Mouse (Mus musculus) forebrain, postnatal 0 days (tissue): ENCODE results near the gene Slc43a2. TPM values are rescaled to one million over a fixed set of nuclear protein-coding genes. Genes with fewer than 3 reads are reported as not detected.

Experiments
- ATAC-seq: fragments of 200-750 bp; cut with Nextera tagmentation; 2 replicates; pipeline ENCODE4 v1.8.0; 2017; ENCODE audit warnings: mild to moderate bottlenecking, moderate library complexity
- DNase-seq: peaks from one replicate; pipeline ENCODE4 v3.0.0-alpha.2; 2015
- H3K27ac ChIP-seq: fragments of 300-500 bp; sonication (generic); 2 replicates; pipeline ENCODE4 v1.5.1; 2014; ENCODE audit warnings: low read depth, mild to moderate bottlenecking, antibody characterized with exemption, low read length, moderate library complexity, mixed read lengths
- H3K27me3 ChIP-seq: fragments of 300-500 bp; sonication (generic); 2 replicates; pipeline ENCODE4 v1.6.1; 2014; ENCODE audit warnings: mild to moderate bottlenecking, low read length, mixed read lengths; ENCODE audit not compliant: insufficient read depth
- H3K36me3 ChIP-seq: fragments of 300-500 bp; sonication (generic); 2 replicates; pipeline ENCODE4 v1.6.1; 2014; ENCODE audit warnings: mild to moderate bottlenecking, moderate library complexity; ENCODE audit not compliant: insufficient read depth
- H3K4me1 ChIP-seq: fragments of 300-500 bp; sonication (generic); 2 replicates; pipeline ENCODE4 v1.6.1; 2014; ENCODE audit warnings: antibody characterized with exemption; ENCODE audit not compliant: insufficient read depth
- H3K4me2 ChIP-seq: fragments of 300-500 bp; sonication (generic); 2 replicates; pipeline ENCODE4 v1.6.1; 2014; ENCODE audit warnings: low read depth, mild to moderate bottlenecking, moderate library complexity
- H3K4me3 ChIP-seq: fragments of 300-500 bp; sonication (generic); 2 replicates; pipeline ENCODE4 v1.5.1; 2014; ENCODE audit warnings: low read depth, low read length, mixed read lengths
- H3K9ac ChIP-seq: fragments of 300-500 bp; sonication (generic); 2 replicates; pipeline ENCODE4 v1.6.1; 2014; ENCODE audit warnings: mild to moderate bottlenecking
- H3K9me3 ChIP-seq: fragments of 300-500 bp; sonication (generic); 2 replicates; pipeline ENCODE4 v1.6.1; 2016; ENCODE audit warnings: low read length
- CTCF ChIP-seq: sonication (generic); IDR thresholded peaks from 2 replicates; pipeline ENCODE4 v1.5.1; 2016; ENCODE audit warnings: antibody characterized with exemption, control low read depth, low read depth
- WGBS: fragments of 180-500 bp; shearing (Covaris S2); extraction: QIAGEN DNeasy Blood & Tissue Kit; methylation state at CpG from one replicate; pipeline ENCODE4 v1.1.7; 2014; 5-methylcytosine and 5-hydroxymethylcytosine counted together
- polyA plus RNA-seq: library from polyadenylated mRNA; unstranded; fragments of >200 nt; fragmentation: Nextera tagmentation; extraction: Ambion mirVana; gene quantifications from 2 replicates; pipeline ENCODE4 v1.2.1, GENCODE M21; 2015
- total RNA-seq: library from RNA; depleted of rRNA; stranded (reverse); fragments of >200 nt; gene quantifications from 2 replicates; pipeline ENCODE4 v1.2.3, GENCODE M21; 2014

Gene Slc43a2
- total and polyA plus RNA-seq, 2 experiments from 2014 or later: 14.1 to 24.0 TPM

DNA sequence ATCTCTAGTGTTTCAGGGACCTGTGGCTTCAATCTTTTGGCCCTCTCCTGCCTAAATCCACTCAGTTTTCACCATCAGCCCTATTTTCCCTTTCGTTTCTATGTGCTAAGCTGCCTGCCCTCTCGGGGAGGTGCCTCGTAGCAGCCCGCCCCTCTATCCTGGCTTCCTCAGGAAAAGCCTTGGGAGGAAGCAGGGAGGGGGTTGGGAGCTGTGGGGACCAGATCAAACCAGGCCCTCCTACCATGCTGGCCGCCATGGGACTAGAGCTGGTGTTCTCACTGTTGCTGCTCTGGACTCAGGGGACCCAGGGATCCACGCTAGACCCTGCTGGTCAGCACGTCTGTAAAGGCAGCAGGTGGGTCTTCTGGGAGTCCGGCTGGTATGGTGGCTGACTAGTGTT lies 18.2 kb upstream of the Slc43a2 start, which contains the start of gene Scarf1:
Scarf1 (plus strand) TSS at position 205 of the 400 bp plus-strand sequence.
- Histone ChIP-seq H3K4me3 (no peak within 1 kb of the TSS), H3K9me3 (no peaks in the 10 kb centered on the region), H3K27ac (no peak within 1 kb of the TSS), H3K4me2 (no peak within 1 kb of the TSS), H3K27me3 (no peaks in the 10 kb centered on the region), H3K9ac (no peak within 1 kb of the TSS), H3K36me3 (peaks cover 10% of the 10 kb centered on the region), H3K4me1 (peaks cover 6% of the 10 kb centered on the region; the same call in 1 of the 2 replicates)
- DNase-seq (no peak), ATAC-seq (no peak)
- TF ChIP-seq CTCF: no peak
- WGBS: 60% methylated on average over 8 of the region's 8 CpGs

DNA sequence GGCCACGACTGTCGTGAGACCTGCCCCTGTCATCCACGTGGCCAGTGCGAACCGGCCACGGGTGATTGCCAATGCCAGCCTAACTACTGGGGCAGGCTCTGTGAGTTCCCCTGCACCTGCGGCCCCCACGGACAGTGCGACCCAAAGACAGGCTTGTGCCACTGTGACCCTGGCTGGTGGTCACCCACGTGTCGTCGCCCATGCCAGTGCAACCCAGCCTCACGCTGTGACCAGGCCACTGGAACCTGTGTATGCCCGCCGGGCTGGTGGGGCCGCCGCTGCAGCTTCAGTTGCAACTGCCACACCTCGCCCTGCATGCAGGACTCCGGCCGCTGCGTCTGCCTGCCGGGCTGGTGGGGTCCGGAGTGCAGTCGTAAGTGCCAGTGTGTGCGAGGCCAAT lies 16.3 kb upstream of the Slc43a2 start:
- Histone ChIP-seq H3K9me3 (no peaks in the 10 kb centered on the region), H3K4me3 (no peak overlapping the region), H3K36me3 (no peaks in the 10 kb centered on the region), H3K27me3 (no peaks in the 10 kb centered on the region), H3K4me1 (0 out of 2 replicates have a peak, but pooled peaks cover under 1% of the 10 kb centered on the region), H3K9ac (no peak overlapping the region), H3K4me2 (no peak overlapping the region), H3K27ac (no peak overlapping the region)
- DNase-seq: no peak
- 93% methylated on average over 25 of the region's 25 CpGs for WGBS
- ATAC-seq: no peak
- TF ChIP-seq CTCF: no peak

DNA sequence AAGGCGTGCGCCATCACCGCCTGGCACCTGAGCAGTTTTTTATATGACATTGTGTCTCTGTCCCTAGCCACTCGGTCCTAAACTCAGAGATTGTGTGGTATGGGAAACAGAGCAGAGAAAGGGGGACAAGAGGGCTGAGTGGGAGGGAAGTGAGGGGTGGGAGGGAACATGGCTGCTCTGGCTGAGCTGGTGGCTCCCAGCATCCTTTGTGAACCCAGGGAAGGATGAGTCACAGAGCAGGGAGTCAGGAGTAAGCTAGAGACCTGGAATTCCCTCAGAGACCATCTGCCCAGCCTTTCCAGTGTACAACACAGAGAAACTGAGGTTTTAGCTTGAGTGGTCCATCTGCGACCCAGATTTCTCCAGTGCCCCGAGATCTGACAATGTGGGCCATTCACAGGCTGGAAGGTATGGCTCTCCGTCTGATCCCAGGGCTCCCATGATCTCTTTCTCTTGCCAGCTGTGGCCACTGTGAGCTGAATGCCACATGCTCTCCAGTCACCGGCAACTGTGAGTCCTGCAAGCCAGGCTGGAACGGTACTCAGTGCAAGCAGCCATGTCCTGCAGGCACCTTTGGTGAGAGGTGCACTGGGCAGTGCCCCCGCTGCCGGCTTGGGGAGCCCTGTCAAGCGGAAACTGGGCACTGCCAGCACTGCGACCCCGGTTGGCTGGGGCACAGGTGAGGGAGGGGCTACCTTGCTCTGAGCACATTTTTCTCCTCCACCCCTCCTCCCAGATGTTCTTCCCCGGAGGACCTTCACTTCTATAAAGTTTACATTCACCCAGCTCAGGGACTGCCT lies 11.5 kb upstream of the Slc43a2 start:
- no peak for ATAC-seq
- 83% methylated on average over 15 of the region's 15 CpGs for WGBS
- Histone ChIP-seq H3K4me3 (no peak overlapping the region), H3K36me3 (no peaks in the 10 kb centered on the region), H3K27me3 (no peaks in the 10 kb centered on the region), H3K4me2 (no peak overlapping the region), H3K9me3 (no peaks in the 10 kb centered on the region), H3K9ac (no peak overlapping the region), H3K27ac (no peak overlapping the region), H3K4me1 (no peaks in the 10 kb centered on the region)
- no peak for DNase-seq
- no peak for TF ChIP-seq CTCF

DNA sequence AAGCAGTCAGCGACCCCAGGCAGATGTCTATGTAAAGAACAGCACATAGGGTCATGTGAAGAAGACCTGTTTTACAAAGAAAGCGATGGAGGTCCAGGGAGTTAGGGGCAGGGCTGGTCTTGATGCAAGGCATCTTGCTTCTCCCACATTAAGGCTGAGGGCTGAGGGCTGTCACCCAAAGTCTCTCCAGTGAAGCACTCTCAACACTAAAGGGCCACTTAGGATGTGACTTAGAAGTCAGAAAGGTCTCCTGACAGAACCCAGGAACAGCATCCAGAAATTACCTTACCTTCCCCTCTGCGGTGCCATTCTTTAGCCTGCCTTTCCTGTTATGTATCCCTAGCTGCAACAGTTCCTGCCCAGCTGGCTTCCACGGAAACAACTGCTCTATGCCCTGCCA lies 9.9 kb upstream of the Slc43a2 start:
- H3K27me3 ChIP-seq: no peaks in the 10 kb centered on the region
- DNase-seq (no peak), ATAC-seq (no peak)
- no peak overlapping the region for H3K4me2 ChIP-seq
- TF ChIP-seq CTCF: no peak
- WGBS: 84% methylated on average over 4 of the region's 4 CpGs
- no peak overlapping the region for H3K27ac ChIP-seq
- no peak overlapping the region for H3K9ac ChIP-seq
- H3K36me3 ChIP-seq: no peaks in the 10 kb centered on the region
- no peaks in the 10 kb centered on the region for H3K9me3 ChIP-seq
- no peak overlapping the region for H3K4me3 ChIP-seq
- H3K4me1 ChIP-seq: no peaks in the 10 kb centered on the region

DNA sequence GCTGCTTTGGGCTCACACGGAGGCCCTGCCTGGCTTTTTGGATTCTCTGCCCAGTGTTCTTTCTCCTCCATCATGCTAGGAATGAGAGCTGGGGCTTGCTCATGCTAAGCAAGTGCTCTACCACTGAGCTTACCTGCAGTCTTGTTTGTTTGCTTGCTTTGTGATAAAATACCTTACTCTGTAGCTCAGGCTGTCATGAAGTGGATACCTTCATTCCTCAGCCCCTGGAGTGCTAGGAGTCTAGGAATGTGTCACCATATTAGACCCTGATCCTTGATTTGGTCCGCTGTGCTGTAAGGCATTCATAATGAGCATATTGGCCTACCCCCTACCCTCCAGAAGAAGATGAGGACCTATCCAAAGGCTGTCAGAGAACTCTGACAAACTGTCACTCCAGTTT lies 8.7 kb upstream of the Slc43a2 start:
- Histone ChIP-seq H3K4me2 (no peak overlapping the region), H3K9me3 (no peaks in the 10 kb centered on the region), H3K27ac (no peak overlapping the region), H3K4me1 (no peaks in the 10 kb centered on the region), H3K27me3 (no peaks in the 10 kb centered on the region), H3K9ac (no peak overlapping the region), H3K4me3 (no peak overlapping the region), H3K36me3 (no peaks in the 10 kb centered on the region)
- DNase-seq (no peak), ATAC-seq (no peak)
- no peak for TF ChIP-seq CTCF
- WGBS: 92% methylated on average over 2 of the region's 2 CpGs

DNA sequence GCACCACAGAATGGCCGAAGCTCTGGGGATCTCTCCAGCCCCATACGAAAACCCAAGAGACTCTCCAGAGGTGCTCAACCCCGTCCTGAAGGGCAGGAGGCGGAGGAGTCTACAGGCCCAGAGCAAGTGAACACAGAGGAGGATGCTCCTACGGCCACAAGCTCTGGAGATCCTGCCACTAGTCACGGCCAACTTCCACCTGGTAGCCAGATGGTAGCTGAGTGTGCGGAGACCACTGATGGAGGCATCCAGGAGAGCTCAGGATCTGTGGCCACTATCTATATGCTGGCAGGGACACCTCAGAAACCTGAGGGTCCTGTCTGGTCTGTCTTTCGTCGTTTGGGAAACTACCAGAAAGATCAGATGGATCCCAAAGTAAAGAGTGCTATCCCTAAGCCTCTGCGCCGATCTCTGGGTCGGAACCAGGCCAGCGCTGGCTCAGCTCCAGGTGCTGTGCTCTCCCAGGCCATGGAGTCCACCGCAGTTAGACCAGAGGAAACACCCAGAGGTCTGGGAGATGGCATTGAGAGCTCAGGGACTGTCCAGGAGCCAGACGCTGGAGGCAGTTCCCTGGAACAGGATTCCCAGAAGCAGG lies 5.9 kb upstream of the Slc43a2 start:
- 87% methylated on average over 15 of the region's 15 CpGs for WGBS
- Histone ChIP-seq H3K4me3 (no peak overlapping the region), H3K27ac (no peak overlapping the region), H3K4me2 (no peak overlapping the region), H3K36me3 (no peaks in the 10 kb centered on the region), H3K27me3 (no peaks in the 10 kb centered on the region), H3K4me1 (no peaks in the 10 kb centered on the region), H3K9ac (no peak overlapping the region), H3K9me3 (no peaks in the 10 kb centered on the region)
- no peak for TF ChIP-seq CTCF
- ATAC-seq (no peak), DNase-seq (no peak)

DNA sequence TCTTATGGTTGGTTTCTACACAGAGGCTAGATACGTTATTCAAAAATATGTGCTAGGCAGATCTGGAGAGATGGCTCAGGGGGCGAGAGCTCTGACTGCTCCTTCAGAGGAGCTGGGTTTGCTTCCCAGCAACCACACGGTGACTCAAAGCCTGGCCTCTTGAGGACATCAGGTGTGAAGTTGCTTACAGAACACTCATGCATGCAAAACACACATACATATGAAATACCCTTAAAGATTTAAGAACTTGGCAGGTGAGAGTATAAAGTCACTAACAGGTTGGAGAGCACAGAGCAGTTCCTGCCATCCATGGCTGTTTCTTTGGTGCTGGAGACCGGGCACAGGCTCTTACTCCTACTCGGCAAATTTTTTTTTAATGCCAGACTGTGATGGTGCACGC lies 4.6 kb upstream of the Slc43a2 start:
- Histone ChIP-seq H3K27ac (no peak overlapping the region), H3K4me2 (no peak overlapping the region), H3K4me3 (no peak overlapping the region), H3K4me1 (no peaks in the 10 kb centered on the region), H3K9me3 (no peaks in the 10 kb centered on the region), H3K27me3 (no peaks in the 10 kb centered on the region), H3K9ac (no peak overlapping the region), H3K36me3 (no peaks in the 10 kb centered on the region)
- ATAC-seq (no peak), DNase-seq (no peak)
- TF ChIP-seq CTCF: no peak
- 88% methylated on average over 6 of the region's 6 CpGs for WGBS
